Mouse (Mus musculus) forebrain, postnatal 0 days (tissue): Measurements from ENCODE around the gene Rpl29. TPM values are rescaled to one million over a fixed set of nuclear protein-coding genes. Genes with fewer than 3 reads are reported as not detected.
A peak's percentile ranks its signal among the peaks of the same experiment; 100 is the strongest.

Experiments used
- ATAC-seq: fragments of 200-750 bp; cut with Nextera tagmentation; 2 replicates; pipeline ENCODE4 v1.8.0; 2017; ENCODE audit warnings: mild to moderate bottlenecking, moderate library complexity
- DNase-seq: peaks from one replicate; pipeline ENCODE4 v3.0.0-alpha.2; 2015
- H3K27ac ChIP-seq: fragments of 300-500 bp; sonication (generic); 2 replicates; pipeline ENCODE4 v1.5.1; 2014; ENCODE audit warnings: low read depth, mild to moderate bottlenecking, antibody characterized with exemption, low read length, moderate library complexity, mixed read lengths
- H3K27me3 ChIP-seq: fragments of 300-500 bp; sonication (generic); 2 replicates; pipeline ENCODE4 v1.6.1; 2014; ENCODE audit warnings: mild to moderate bottlenecking, low read length, mixed read lengths; ENCODE audit not compliant: insufficient read depth
- H3K36me3 ChIP-seq: fragments of 300-500 bp; sonication (generic); 2 replicates; pipeline ENCODE4 v1.6.1; 2014; ENCODE audit warnings: mild to moderate bottlenecking, moderate library complexity; ENCODE audit not compliant: insufficient read depth
- H3K4me1 ChIP-seq: fragments of 300-500 bp; sonication (generic); 2 replicates; pipeline ENCODE4 v1.6.1; 2014; ENCODE audit warnings: antibody characterized with exemption; ENCODE audit not compliant: insufficient read depth
- H3K4me2 ChIP-seq: fragments of 300-500 bp; sonication (generic); 2 replicates; pipeline ENCODE4 v1.6.1; 2014; ENCODE audit warnings: low read depth, mild to moderate bottlenecking, moderate library complexity
- H3K4me3 ChIP-seq: fragments of 300-500 bp; sonication (generic); 2 replicates; pipeline ENCODE4 v1.5.1; 2014; ENCODE audit warnings: low read depth, low read length, mixed read lengths
- H3K9ac ChIP-seq: fragments of 300-500 bp; sonication (generic); 2 replicates; pipeline ENCODE4 v1.6.1; 2014; ENCODE audit warnings: mild to moderate bottlenecking
- H3K9me3 ChIP-seq: fragments of 300-500 bp; sonication (generic); 2 replicates; pipeline ENCODE4 v1.6.1; 2016; ENCODE audit warnings: low read length
- CTCF ChIP-seq: sonication (generic); IDR thresholded peaks from 2 replicates; pipeline ENCODE4 v1.5.1; 2016; ENCODE audit warnings: antibody characterized with exemption, control low read depth, low read depth
- WGBS: fragments of 180-500 bp; shearing (Covaris S2); extraction: QIAGEN DNeasy Blood & Tissue Kit; methylation state at CpG from one replicate; pipeline ENCODE4 v1.1.7; 2014; 5-methylcytosine and 5-hydroxymethylcytosine counted together
- polyA plus RNA-seq: library from polyadenylated mRNA; unstranded; fragments of >200 nt; fragmentation: Nextera tagmentation; extraction: Ambion mirVana; gene quantifications from 2 replicates; pipeline ENCODE4 v1.2.1, GENCODE M21; 2015
- total RNA-seq: library from RNA; depleted of rRNA; stranded (reverse); fragments of >200 nt; gene quantifications from 2 replicates; pipeline ENCODE4 v1.2.3, GENCODE M21; 2014; rRNA removed

Gene Rpl29
- total RNA-seq (890 and 984 TPM in 2 replicates), polyA plus RNA-seq (678 and 804 TPM in 2 replicates)

GRCm38 (mm10) chr9:106429221-106430014 is at the start of gene Rpl29:
Rpl29 (plus strand) TSS chr9:106429454.
- ATAC-seq, result peak; percentile 94
- H3K4me2 ChIP-seq, result peak within 1 kb of the TSS; percentile 54
- no peaks in the 10 kb centered on the region for H3K27me3 ChIP-seq
- no peaks in the 10 kb centered on the region for H3K9me3 ChIP-seq
- peak within 1 kb of the TSS; percentile 89 for H3K27ac ChIP-seq
- peak; percentile 97 for DNase-seq
- TF ChIP-seq CTCF, result no peak
- peak within 1 kb of the TSS; percentile 93 for H3K9ac ChIP-seq
- peak within 1 kb of the TSS; percentile 70 for H3K4me3 ChIP-seq
- no peaks in the 10 kb centered on the region; the same call in none of the 2 replicates for H3K4me1 ChIP-seq
- H3K36me3 ChIP-seq, result peaks cover 31% of the 10 kb centered on the region
- under 1% methylated on average over 55 of the region's 55 CpGs for WGBS

- H3K36me3 ChIP-seq, result no peaks in the 10 kb centered on the region
- no peak overlapping the region for H3K9ac ChIP-seq
- no peak overlapping the region for H3K4me2 ChIP-seq
- ATAC-seq (peak; percentile 42), DNase-seq (no peak)
- H3K4me1 ChIP-seq, result no peaks in the 10 kb centered on the region
- no peak for TF ChIP-seq CTCF
- no peak overlapping the region for H3K27ac ChIP-seq
- H3K27me3 ChIP-seq, result no peaks in the 10 kb centered on the region
- no peak overlapping the region for H3K4me3 ChIP-seq
- WGBS, result 68% methylated on average over 12 of the region's 12 CpGs
- no peaks in the 10 kb centered on the region for H3K9me3 ChIP-seq
Observed at GRCm38 (mm10) chr9:106386181-106386864, 42.9 kb upstream of the Rpl29 start.

GRCm38 (mm10) chr9:106392828-106393527 is 36.3 kb upstream of the Rpl29 start:
- no peaks in the 10 kb centered on the region for H3K36me3 ChIP-seq
- 70% methylated on average over 11 of the region's 11 CpGs for WGBS
- H3K27me3 ChIP-seq, result no peaks in the 10 kb centered on the region
- H3K9me3 ChIP-seq, result no peaks in the 10 kb centered on the region
- TF ChIP-seq CTCF, result no peak
- no peak overlapping the region for H3K4me3 ChIP-seq
- ATAC-seq, result no peak
- no peaks in the 10 kb centered on the region for H3K4me1 ChIP-seq
- H3K4me2 ChIP-seq, result no peak overlapping the region
- no peak overlapping the region for H3K9ac ChIP-seq
- DNase-seq, result no peak
- no peak overlapping the region for H3K27ac ChIP-seq

DNA sequence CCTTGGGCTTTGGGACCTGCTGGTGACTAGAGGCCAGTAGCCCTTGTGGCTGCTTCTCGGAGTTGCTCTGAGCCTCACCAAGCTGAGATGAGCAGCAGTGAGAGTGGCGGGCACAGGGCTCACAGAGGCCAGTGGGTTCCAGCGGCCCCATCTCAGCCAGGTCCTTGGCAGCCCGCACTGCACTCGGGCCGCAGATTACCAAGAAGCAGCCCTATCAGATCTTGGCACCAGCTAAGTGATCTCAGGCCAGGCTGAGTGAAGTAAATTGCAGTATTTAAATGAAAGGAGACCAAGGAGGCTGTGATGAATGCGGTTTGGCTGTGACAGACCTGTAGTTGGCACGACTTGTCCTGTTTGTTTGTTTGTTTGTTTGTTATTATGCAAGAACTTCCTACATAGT is 35.7 kb upstream of the Rpl29 start:
- 51% methylated on average over 8 of the region's 8 CpGs for WGBS
- no peaks in the 10 kb centered on the region for H3K9me3 ChIP-seq
- no peaks in the 10 kb centered on the region for H3K36me3 ChIP-seq
- H3K27ac ChIP-seq, result no peak overlapping the region
- no peak overlapping the region for H3K4me3 ChIP-seq
- H3K27me3 ChIP-seq, result no peaks in the 10 kb centered on the region
- ATAC-seq (no peak), DNase-seq (no peak)
- H3K9ac ChIP-seq, result no peak overlapping the region
- no peaks in the 10 kb centered on the region for H3K4me1 ChIP-seq
- no peak for TF ChIP-seq CTCF
- H3K4me2 ChIP-seq, result no peak overlapping the region

DNA sequence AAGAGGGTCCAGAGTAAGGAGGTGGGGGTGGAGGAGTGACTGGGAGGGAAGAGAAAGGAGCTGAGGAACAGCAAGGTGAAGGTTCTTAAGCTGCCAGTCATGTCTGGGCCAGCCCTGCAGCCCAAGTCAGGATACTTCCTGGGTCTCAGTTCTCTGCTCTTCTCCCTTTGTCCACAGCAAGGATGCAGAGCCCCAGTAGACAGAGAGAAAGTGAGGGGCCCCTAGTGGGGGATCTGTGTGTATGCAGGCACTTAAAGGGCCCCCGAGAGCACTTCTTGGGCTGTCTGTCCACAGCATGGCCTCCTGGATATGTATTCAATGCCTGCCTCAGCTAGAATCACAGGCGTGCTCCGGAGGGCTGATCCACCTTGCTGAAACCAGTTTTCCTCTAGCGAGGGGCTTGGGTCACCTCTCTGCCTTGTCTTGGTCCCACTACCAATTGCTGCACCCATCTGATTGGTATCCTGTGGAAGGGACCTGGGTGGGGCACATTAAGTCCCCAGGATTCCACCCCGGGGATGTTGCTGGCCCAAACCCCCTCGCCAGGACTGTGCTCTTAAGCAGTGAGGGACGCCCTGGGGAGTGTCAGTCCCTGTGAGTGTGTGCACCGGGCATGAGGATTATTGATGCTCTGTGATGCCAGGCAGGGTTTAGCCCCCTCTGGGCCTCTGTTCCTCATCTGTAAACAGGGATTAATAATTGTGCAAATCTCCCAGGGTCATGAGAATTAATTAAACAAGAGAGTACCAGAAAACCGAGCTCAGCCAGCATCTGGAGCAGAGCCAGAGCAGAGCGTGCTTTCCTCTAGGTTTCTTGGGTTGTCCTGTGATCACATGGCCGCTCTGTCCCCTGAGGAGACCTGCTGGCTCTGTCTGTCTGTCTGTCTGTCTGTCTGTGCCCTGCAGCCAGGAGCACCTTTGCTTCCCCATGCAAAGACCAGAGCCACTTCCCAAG is 34.3 kb upstream of the Rpl29 start:
- Histone ChIP-seq H3K4me1 (no peaks in the 10 kb centered on the region), H3K27me3 (no peaks in the 10 kb centered on the region), H3K9me3 (no peaks in the 10 kb centered on the region), H3K4me3 (no peak overlapping the region), H3K36me3 (no peaks in the 10 kb centered on the region), H3K4me2 (no peak overlapping the region), H3K9ac (no peak overlapping the region), H3K27ac (no peak overlapping the region)
- TF ChIP-seq CTCF, result peak; percentile 49; the same call in 1 of the 2 replicates
- no peak for DNase-seq
- peak; percentile 47; the same call in 1 of the 2 replicates for ATAC-seq
- WGBS, result 26% methylated on average over 11 of the region's 11 CpGs

DNA sequence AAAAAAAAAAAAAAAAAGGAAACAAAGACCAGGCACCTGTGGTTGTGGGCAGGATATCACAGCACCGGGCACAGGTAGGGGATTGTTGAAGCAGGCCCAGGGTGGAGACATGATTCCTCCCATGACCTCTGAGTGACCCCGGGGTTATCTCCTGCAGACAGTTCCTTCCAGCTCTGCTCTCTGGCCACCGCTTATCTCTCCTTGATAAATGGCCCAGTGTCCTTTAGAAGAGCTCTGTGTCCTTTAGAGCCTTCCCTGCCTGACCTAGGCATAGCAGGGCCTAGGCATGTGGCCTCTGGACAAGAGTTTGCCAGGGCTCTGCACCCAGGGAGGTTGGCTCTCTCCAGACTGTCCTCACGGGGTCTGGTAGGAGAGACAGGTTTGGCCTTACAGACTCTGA is 31.5 kb upstream of the Rpl29 start:
- no peaks in the 10 kb centered on the region for H3K27me3 ChIP-seq
- H3K9ac ChIP-seq, result no peak overlapping the region
- DNase-seq (no peak), ATAC-seq (no peak)
- H3K9me3 ChIP-seq, result no peaks in the 10 kb centered on the region
- no peaks in the 10 kb centered on the region for H3K36me3 ChIP-seq
- no peak overlapping the region for H3K4me3 ChIP-seq
- no peak overlapping the region for H3K27ac ChIP-seq
- H3K4me1 ChIP-seq, result no peaks in the 10 kb centered on the region
- TF ChIP-seq CTCF, result no peak
- WGBS, result 85% methylated on average over 4 of the region's 4 CpGs
- H3K4me2 ChIP-seq, result no peak overlapping the region
